Mouse (Mus musculus) thymus, postnatal 0 days (tissue): ENCODE results near the gene AI854703. TPM values are rescaled to one million over a fixed set of nuclear protein-coding genes. Genes with fewer than 3 reads are reported as not detected.

Source experiments
- DNase-seq: peaks from one replicate; pipeline ENCODE4 v3.0.0-alpha.2; 2015; ENCODE audit warnings: low spot score
- polyA plus RNA-seq: library from polyadenylated mRNA; unstranded; fragments of >200 nt; fragmentation: Nextera tagmentation; extraction: Ambion mirVana; gene quantifications from 2 replicates; pipeline ENCODE4 v1.2.1, GENCODE M21; 2015

Gene AI854703
- polyA plus RNA-seq, 1 experiment from 2014 or later = 2.0 TPM

- no peak for DNase-seq
These were observed 23.5 kb downstream of the AI854703 start for GRCm38 (mm10) chr6:48650041-48650440.

- no peak for DNase-seq
These were observed 32.2 kb downstream of the AI854703 start for GRCm38 (mm10) chr6:48658721-48659120.

GRCm38 (mm10) chr6:48664750-48665149 lies 38.2 kb downstream of the AI854703 start:
- DNase-seq = no peak

GRCm38 (mm10) chr6:48665471-48665870 lies 38.9 kb downstream of the AI854703 start:
- DNase-seq = no peak

GRCm38 (mm10) chr6:48666159-48666586 lies 39.6 kb downstream of the AI854703 start:
- DNase-seq = no peak

GRCm38 (mm10) chr6:48668022-48668421 lies 41.5 kb downstream of the AI854703 start:
- no peak for DNase-seq

- DNase-seq = no peak
These were observed 42.9 kb downstream of the AI854703 start for GRCm38 (mm10) chr6:48669446-48669969.

- DNase-seq = peak; percentile 41
These were observed 47.9 kb downstream of the AI854703 start for GRCm38 (mm10) chr6:48674291-48675058.

GRCm38 (mm10) chr6:48675400-48675930 lies 48.9 kb downstream of the AI854703 start:
- DNase-seq = no peak

- peak; percentile 89 for DNase-seq
These were observed 49.6 kb downstream of the AI854703 start, which contains the start of gene Gimap9 for GRCm38 (mm10) chr6:48675931-48676859. TSS of gene Gimap9 (plus strand) at chr6:48676129.

GRCm38 (mm10) chr6:48676860-48677415 lies 50.4 kb downstream of the AI854703 start:
- no peak for DNase-seq

- no peak for DNase-seq
These were observed 51.2 kb downstream of the AI854703 start for GRCm38 (mm10) chr6:48677492-48678345.

- no peak for DNase-seq
These were observed 51.8 kb downstream of the AI854703 start for GRCm38 (mm10) chr6:48678391-48678790.

GRCm38 (mm10) chr6:48679701-48680100 lies 53.1 kb downstream of the AI854703 start:
- DNase-seq = peak; percentile 43

- DNase-seq = peak; percentile 53
These were observed 53.9 kb downstream of the AI854703 start for GRCm38 (mm10) chr6:48680421-48680820.

- peak; percentile 65 for DNase-seq
These were observed 55.0 kb downstream of the AI854703 start for GRCm38 (mm10) chr6:48681472-48682090.

GRCm38 (mm10) chr6:48682271-48682670 lies 55.7 kb downstream of the AI854703 start:
- no peak for DNase-seq
